Mouse (Mus musculus) bone marrow macrophage, adult 2 months (primary cell): ENCODE results near the gene Txndc9.

Experiments
- CTCF ChIP-seq: IDR thresholded peaks from 2 replicates; pipeline ENCODE4 v1.5.1; 2012; ENCODE audit warnings: low read depth, mild to moderate bottlenecking, low read length, moderate library complexity
- POLR2A ChIP-seq: IDR thresholded peaks from 2 replicates; pipeline ENCODE4 v1.6.1; 2012; ENCODE audit warnings: mild to moderate bottlenecking, low read depth, low read length, borderline replicate concordance

DNA sequence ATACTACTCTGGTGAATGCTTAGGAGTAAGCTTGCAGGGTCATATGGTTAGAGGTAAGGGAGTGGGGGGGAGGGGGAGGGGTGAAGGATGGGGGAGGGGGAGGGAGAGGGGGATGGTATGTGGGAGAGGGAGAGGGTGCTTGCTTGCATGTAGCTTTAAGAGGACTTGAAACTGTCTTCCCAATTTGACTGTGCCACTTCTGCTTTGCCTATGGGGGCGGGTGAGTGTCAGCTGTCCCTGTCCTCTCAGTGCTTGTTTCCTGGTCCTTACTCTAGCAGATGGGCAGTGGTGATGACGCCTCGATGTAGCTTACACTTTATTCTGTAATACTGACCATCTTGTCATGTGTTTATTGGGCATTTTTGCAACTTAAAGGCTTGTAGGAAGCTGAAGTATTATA, 14.4 kb upstream of the Txndc9 start:
- TF ChIP-seq POLR2A = no peak
- TF ChIP-seq CTCF = no peak
